Mouse (Mus musculus): ENCODE measurements around the gene Gpr61.

Gene Gpr61

GRCm38 (mm10) chr3:108154656-108155055 is at the start of gene Gpr61:
Gene Gpr61, minus strand, starts transcription at chr3:108154882.
- DNase-seq: peak; percentile 40 to 44

- DNase-seq: no peak
Measured at GRCm38 (mm10) chr3:108204470-108204869, 49.8 kb upstream of the Gpr61 start.

DNA sequence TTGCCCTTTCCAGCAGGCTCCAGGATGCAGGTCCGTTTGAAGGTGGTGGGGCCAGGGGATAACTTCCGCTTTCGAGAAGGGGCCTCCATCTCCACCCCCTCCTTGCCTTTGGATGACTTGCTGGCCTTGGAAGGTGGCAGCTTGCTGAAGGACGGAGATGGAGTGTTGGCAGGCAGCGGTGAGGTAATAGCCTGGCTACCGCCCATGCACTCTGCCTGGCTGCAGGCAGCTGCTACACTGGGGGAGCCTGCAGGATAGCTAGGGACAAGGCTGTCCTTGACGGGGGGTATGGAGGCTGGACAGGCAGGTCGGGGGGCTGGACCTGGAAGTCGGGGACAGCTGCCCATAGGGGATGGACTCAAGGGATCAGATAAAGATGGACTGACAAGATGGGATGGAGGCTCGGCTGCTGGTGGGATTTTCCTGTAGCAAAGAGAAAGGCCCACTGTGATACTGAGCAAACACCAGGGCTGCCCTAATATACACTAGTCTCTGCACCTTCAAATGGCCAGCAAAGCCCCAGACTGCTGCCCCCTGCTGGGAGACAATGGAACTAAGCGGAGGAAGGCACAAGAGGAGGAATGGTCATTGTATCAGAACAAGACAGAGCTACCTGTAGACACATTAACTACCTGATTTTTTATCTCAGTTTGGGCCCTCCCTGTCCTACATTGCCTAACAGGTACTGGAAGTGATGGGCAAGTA is 49.1 kb upstream of the Gpr61 start:
- DNase-seq: peak; percentile 90 to 92

GRCm38 (mm10) chr3:108203212-108203611 is 48.5 kb upstream of the Gpr61 start:
- DNase-seq: peak; percentile 44 to 48

GRCm38 (mm10) chr3:108202506-108202905 is 47.8 kb upstream of the Gpr61 start:
- DNase-seq: peak in 1 of 2 experiments; percentile 4

GRCm38 (mm10) chr3:108200329-108201323 is 45.9 kb upstream of the Gpr61 start, which contains the start of gene Cyb561d1:
Gene Cyb561d1, minus strand, starts transcription at chr3:108201212.
- peak; percentile 85 to 86 for DNase-seq

DNA sequence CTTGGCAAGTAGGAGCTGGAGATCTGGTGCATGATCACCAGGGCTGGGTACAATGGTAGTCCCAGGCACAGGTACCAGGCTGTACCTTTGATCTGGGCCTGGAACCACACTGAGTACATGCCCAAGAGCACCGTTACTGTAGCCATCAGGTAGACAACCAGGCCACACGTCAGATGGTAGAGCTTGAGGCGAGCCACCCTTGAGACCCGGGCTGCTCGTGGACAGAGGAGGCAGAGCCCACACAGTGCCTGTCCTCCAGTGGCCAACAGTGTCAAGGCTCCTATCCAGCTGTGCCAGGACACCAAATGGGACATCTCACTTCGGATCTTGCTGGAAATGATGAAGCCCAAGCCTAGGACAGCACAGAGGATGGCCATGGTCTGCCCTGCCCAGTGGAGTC is 44.5 kb upstream of the Gpr61 start:
- DNase-seq: peak in 1 of 2 experiments; percentile 5

DNA sequence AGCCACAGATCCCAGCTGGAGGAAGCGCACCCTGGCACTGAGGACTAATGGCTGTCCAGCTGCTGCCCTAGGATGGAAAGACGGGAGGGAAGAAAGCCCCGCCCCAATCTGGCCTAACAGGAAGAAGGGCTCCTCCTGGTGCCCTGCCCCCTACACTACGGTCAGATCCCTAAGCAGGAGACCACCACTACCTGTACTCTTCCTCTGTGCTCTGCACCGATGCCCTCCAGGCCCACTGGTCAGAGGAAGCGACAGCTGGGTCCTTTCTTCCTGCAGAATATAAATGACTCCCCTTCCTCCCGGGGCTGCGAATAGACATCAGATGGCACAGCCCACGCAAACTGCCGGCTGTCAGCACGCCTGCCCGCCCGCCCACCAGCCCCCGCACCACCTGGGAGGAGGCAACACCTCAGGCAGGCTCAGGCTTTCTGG is 42.4 kb upstream of the Gpr61 start:
- DNase-seq: peak; percentile 56 to 69

- DNase-seq: no peak
Measured at GRCm38 (mm10) chr3:108195941-108196590, 41.4 kb upstream of the Gpr61 start.

GRCm38 (mm10) chr3:108195287-108195686 is 40.6 kb upstream of the Gpr61 start:
- no peak for DNase-seq

DNA sequence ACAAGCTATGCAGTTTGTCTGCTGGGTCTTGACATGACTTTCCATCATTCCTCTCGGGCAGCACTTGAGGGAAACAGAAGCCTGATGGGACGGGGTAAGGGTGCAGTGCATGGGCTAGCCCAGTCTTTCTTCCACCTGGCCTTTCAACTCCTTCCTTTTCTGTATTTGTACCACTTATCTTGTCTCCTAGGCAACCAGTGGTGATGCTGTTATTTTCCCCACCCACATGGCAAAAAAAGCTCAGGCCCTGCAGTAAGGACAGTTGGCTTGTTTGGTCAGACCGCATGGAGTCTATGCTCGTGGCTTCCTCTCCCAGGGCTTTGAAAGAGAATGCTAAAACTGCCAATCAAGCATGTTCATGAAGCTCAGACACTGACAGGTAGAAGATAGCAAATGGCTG is 39.0 kb upstream of the Gpr61 start:
- no peak for DNase-seq

GRCm38 (mm10) chr3:108189897-108190296 is 35.2 kb upstream of the Gpr61 start:
- no peak for DNase-seq

DNA sequence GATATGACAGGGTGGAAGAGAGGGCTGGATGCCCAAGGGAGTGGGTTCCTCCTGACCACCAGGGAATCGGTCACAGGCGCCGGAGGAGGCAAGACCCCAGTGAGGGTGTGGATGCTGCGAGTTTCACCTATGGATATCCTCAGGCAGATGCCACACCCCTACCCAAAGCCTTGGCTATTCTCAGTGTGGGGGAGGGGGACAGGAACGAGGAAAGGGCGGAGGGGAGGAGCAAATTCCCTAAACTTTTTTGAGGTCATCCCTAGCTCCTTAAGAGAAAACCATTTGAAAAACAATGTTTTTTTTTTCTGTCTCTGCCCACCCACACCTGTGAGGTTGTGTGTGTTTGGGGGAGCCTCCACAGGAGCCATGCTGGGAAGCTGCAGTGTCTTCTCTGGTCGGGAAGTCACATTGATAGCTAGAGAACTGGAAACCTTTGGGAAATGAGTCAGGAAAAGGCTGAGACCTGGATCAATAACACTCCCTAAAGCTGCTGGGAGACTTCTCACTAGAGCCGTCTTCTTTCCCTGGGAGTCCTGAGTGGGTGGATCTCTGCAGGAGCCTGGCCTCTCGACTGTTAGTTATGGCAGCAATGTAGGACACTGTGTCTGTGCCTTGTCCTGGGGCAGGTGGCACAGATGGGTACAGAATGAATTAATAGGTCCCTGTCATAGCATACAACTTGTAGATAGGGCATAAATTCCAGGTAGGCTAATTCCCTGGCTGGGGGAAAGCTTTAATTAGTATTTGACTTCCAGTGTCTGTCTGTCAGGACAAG is 34.2 kb upstream of the Gpr61 start:
- DNase-seq: peak; percentile 42 to 51

GRCm38 (mm10) chr3:108187111-108187795 is 32.6 kb upstream of the Gpr61 start:
- peak in 1 of 2 experiments; percentile 16 for DNase-seq

DNA sequence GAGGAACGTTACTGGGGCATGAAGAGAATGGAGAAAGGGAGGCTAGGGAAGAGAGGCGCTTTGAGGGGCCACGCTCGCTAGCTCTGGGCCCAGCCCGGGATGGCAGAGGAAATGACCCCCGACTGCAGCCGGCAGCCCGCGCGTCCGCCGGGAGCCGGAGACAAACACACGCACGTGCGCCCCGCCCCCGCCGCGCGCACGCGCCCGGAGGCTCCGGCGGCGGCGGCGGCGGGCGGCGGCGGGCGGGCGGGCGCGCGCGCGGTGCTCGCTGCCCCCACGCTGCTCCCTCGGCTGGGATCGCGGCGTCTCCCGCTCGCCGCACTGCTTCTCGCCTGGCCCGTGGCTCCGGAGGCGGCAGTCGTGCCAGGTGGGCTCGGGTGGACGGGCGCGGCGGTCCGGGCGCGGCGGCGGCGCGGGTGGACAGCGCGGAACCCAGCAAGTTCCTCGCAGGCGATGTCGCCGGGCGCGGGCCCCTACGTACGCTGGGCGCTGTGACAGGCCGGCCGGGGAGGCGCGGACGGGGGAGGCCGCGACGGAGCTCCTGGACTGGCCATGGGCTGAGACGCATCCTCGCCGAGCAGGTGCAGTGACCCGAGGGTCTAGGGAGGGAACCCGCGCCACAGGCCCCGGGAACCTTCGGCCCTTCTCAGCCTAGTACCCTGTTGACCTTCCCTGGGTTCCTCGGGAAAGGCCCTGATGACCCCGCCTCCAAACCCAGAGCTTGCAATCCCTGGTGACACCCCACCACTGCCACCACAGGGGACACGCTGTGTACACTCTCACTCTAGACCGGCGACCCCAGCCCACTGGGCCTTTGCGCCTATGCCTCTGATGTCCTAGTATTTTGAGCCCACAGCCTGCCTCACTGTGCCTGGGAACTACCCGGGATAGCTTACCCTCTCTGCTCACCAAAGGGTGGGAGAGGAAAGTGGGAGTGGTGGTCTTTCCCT is 31.7 kb upstream of the Gpr61 start, which contains the start of gene Amigo1:
Gene Amigo1, plus strand, starts transcription at position 238 of the 950 bp plus-strand sequence.
- DNase-seq: peak; percentile 65 to 68

- DNase-seq: no peak
Measured at GRCm38 (mm10) chr3:108185460-108186097, 30.9 kb upstream of the Gpr61 start.

DNA sequence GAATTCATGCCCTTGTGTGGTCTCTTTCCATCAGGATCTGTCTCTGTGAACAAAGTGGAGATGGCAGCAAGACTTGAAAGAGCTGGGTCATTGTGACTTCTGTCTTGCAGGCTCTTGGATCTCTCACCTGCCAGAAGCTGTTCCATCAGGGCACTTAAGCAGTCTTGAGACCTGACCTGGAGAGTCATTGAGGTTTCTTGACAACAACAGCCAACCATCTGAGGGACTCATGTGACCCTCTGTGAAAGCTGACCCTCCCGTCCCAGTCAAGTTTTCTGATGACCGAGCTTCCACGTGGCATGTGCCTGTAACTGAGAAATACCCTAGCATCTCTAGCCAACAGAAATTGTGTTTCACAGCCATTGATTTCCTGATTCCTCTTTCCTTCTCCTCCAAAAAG is 30.1 kb upstream of the Gpr61 start:
- no peak for DNase-seq

GRCm38 (mm10) chr3:108180514-108180913 is 25.8 kb upstream of the Gpr61 start:
- DNase-seq: no peak
